Mouse (Mus musculus) stomach, postnatal 0 days (tissue): Measurements from ENCODE around the gene Synm.

Experiments
- CTCF ChIP-seq: IDR thresholded peaks from 2 replicates; pipeline ENCODE4 v1.5.1; 2016; ENCODE audit warnings: antibody characterized with exemption, low read depth, mild to moderate bottlenecking, moderate library complexity
- EP300 ChIP-seq: optimal IDR thresholded peaks from 2 replicates; pipeline ENCODE3; 2016; ENCODE audit warnings: antibody characterized with exemption

GRCm38 (mm10) chr7:67692791-67693538 lies 66.6 kb downstream of the Synm start:
- TF ChIP-seq CTCF (no peak), EP300 (no peak)
